Mouse (Mus musculus): ENCODE results near the gene Fbxw7. TPM values are rescaled to one million over a fixed set of nuclear protein-coding genes. Genes with fewer than 3 reads are reported as not detected.

Gene Fbxw7
- polyA plus RNA-seq, 1 experiment from 2014 or later, result 14.1 TPM

GRCm38 (mm10) chr3:84807826-84808225, 7.2 kb upstream of the Fbxw7 start:
- Histone ChIP-seq H3K36me3 (no peaks in the 10 kb centered on the region), H3K27ac (no peak overlapping the region), H3K4me2 (no peak overlapping the region), H3K4me3 (replicated peaks) (no peak overlapping the region), H3K4me1 (no peaks in the 10 kb centered on the region), H3K27me3 (replicated peaks) (no peaks in the 10 kb centered on the region), H3K9ac (no peak overlapping the region), H3K9me3 (no peaks in the 10 kb centered on the region)
- 62% methylated on average over 3 of the region's 3 CpGs for WGBS
- ATAC-seq (ENCODE audit: insufficient read depth, low FRiP score, low read depth), result no peak

DNA sequence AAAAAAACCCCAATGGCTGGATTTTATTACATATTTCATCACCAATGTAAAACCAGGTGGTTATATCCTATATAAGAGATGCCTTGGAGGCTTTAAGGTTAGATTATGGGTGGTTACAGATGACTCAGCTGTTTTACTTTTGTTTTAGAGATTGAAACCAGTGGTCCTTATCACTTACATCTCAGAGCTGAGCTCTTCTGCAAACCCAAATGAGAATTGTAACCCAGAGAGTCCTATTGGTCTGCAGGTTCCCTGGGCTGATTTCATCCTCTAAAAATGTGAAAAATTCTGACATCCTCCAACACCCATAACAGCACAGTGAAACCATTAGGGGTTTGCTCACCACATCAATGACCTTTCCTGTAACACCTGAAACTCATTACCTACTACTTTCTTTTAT, 6.2 kb upstream of the Fbxw7 start:
- Histone ChIP-seq H3K27me3 (replicated peaks) (no peaks in the 10 kb centered on the region), H3K27ac (no peak overlapping the region), H3K4me3 (replicated peaks) (no peak overlapping the region), H3K4me2 (no peak overlapping the region), H3K9ac (no peak overlapping the region), H3K36me3 (no peaks in the 10 kb centered on the region), H3K4me1 (0 out of 2 replicates have a peak, but pooled peaks cover 3% of the 10 kb centered on the region), H3K9me3 (no peaks in the 10 kb centered on the region)
- ATAC-seq (ENCODE audit: insufficient read depth, low FRiP score, low read depth), result no peak

GRCm38 (mm10) chr3:84810803-84811202, 4.3 kb upstream of the Fbxw7 start:
- no peak overlapping the region for H3K4me2 ChIP-seq
- no peaks in the 10 kb centered on the region for H3K27me3 ChIP-seq (replicated peaks)
- H3K4me3 ChIP-seq (replicated peaks), result no peak overlapping the region
- ATAC-seq (ENCODE audit: insufficient read depth, low FRiP score, low read depth), result no peak
- no peak overlapping the region for H3K27ac ChIP-seq
- peaks cover 6% of the 10 kb centered on the region for H3K4me1 ChIP-seq
- H3K9ac ChIP-seq, result no peak overlapping the region
- no peaks in the 10 kb centered on the region for H3K36me3 ChIP-seq
- no peaks in the 10 kb centered on the region for H3K9me3 ChIP-seq

- Histone ChIP-seq H3K4me1 (peaks cover 11% of the 10 kb centered on the region), H3K9ac (peak overlapping the region; percentile 38), H3K9me3 (no peaks in the 10 kb centered on the region), H3K4me2 (peak overlapping the region; percentile 86), H3K36me3 (no peaks in the 10 kb centered on the region), H3K27me3 (replicated peaks) (no peaks in the 10 kb centered on the region), H3K4me3 (replicated peaks) (peak overlapping the region; percentile 100), H3K27ac (peak overlapping the region; percentile 99)
- no peak for ATAC-seq (ENCODE audit: insufficient read depth, low FRiP score, low read depth)
- under 1% methylated on average over 29 of the region's 29 CpGs for whole genome bisulfite sequencing
Measured at GRCm38 (mm10) chr3:84813436-84814156, 1.5 kb upstream of the Fbxw7 start.

DNA sequence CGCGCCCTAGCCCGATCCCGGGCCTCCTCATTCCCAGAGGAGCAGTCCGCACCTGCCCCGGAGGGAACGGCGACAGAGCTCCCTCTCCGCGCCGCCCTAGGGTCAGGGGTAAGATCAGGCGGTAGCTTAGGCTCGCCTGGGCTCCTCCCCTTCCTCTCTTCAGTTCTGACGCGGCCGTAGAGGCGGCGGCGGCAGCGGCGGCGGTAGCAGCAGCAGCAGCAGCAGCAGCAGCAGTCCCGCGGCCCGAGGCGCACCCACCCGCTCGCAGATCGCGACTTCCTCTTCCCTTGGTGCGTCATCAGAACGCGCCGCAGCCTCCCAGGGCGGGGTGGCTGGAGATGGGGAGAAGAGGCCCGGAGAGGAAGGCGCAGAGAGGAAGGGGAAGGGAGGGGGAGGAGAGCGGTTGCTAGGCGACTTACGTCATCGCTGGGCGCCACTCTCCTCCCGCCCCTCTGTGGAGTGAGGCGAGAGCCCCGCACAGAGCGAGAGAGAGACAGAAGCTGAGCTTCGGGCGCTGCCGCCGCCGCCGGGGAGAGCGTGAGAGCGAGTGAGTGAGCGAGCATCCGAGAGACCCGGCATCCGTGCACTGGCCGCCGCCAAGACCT, 809 bp upstream of the Fbxw7 start:
- peak overlapping the region; percentile 82 for H3K9ac ChIP-seq
- peak overlapping the region; percentile 86 for H3K4me2 ChIP-seq
- no peaks in the 10 kb centered on the region for H3K36me3 ChIP-seq
- no peaks in the 10 kb centered on the region for H3K9me3 ChIP-seq
- H3K4me1 ChIP-seq, result peaks cover 11% of the 10 kb centered on the region
- ATAC-seq (ENCODE audit: insufficient read depth, low FRiP score, low read depth), result peak; percentile 99
- H3K27me3 ChIP-seq (replicated peaks), result no peaks in the 10 kb centered on the region
- peak overlapping the region; percentile 100 for H3K4me3 ChIP-seq (replicated peaks)
- H3K27ac ChIP-seq, result peak overlapping the region; percentile 99
- under 1% methylated on average over 58 of the region's 60 CpGs for WGBS

GRCm38 (mm10) chr3:84815461-84815860, 393 bp downstream of the Fbxw7 start:
- H3K4me2 ChIP-seq, result peak overlapping the region; percentile 86
- peak overlapping the region; percentile 82 for H3K9ac ChIP-seq
- peak overlapping the region; percentile 99 for H3K27ac ChIP-seq
- H3K36me3 ChIP-seq, result no peaks in the 10 kb centered on the region
- no peak for ATAC-seq (ENCODE audit: insufficient read depth, low FRiP score, low read depth)
- peak overlapping the region; percentile 100 for H3K4me3 ChIP-seq (replicated peaks)
- WGBS, result under 1% methylated on average over 29 of the region's 29 CpGs
- no peaks in the 10 kb centered on the region for H3K9me3 ChIP-seq
- H3K27me3 ChIP-seq (replicated peaks), result no peaks in the 10 kb centered on the region
- peaks cover 11% of the 10 kb centered on the region for H3K4me1 ChIP-seq

- Histone ChIP-seq H3K4me2 (no peak overlapping the region), H3K27me3 (replicated peaks) (no peaks in the 10 kb centered on the region), H3K36me3 (no peaks in the 10 kb centered on the region), H3K9me3 (no peaks in the 10 kb centered on the region), H3K4me3 (replicated peaks) (no peak overlapping the region), H3K9ac (no peak overlapping the region), H3K27ac (no peak overlapping the region), H3K4me1 (peaks cover 11% of the 10 kb centered on the region)
- WGBS, result 75% methylated on average over 1 of the region's 1 CpGs
- ATAC-seq (ENCODE audit: insufficient read depth, low FRiP score, low read depth), result no peak
Measured at GRCm38 (mm10) chr3:84816951-84817350, 1.9 kb downstream of the Fbxw7 start.

DNA sequence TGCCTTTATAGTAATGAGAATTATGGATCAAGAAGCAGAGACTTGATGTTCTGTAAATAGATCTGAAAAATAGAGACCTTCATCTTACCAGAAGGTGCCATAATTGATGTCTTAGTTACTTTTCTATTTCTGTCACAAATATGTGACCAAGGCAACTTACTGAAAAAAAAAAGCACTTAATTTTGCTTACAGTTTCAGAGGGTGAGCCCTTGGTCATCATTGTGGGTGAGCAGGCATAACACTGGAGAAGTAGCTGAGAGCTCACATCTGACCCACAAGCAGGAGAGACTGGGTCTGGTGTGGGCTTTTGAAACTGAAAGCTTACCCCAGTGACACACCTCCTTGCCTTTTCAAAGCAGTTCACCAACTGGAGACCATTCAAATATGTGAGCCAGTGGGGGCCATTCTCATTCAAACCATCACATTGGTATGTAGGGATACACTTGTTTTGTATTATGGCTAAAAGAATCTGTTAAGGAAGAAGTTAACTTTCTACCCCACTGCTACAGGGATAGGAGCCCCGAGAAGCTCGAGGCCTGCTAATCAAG, 5.7 kb downstream of the Fbxw7 start:
- no peak overlapping the region for H3K4me2 ChIP-seq
- 73% methylated on average over 2 of the region's 2 CpGs for WGBS

GRCm38 (mm10) chr3:84825990-84826389, 10.9 kb downstream of the Fbxw7 start:
- ATAC-seq (ENCODE audit: insufficient read depth, low FRiP score, low read depth), result no peak
- Histone ChIP-seq H3K9ac (no peak overlapping the region), H3K27me3 (replicated peaks) (no peaks in the 10 kb centered on the region), H3K4me1 (no peaks in the 10 kb centered on the region), H3K36me3 (no peaks in the 10 kb centered on the region), H3K4me3 (replicated peaks) (no peak overlapping the region), H3K4me2 (no peak overlapping the region), H3K27ac (no peak overlapping the region), H3K9me3 (no peaks in the 10 kb centered on the region)
- 35% methylated on average over 5 of the region's 5 CpGs for WGBS

More for the DNA sequence above, 5.7 kb downstream of the Fbxw7 start:
- no peaks in the 10 kb centered on the region for H3K36me3 ChIP-seq
- no peaks in the 10 kb centered on the region for H3K9me3 ChIP-seq
- H3K27me3 ChIP-seq (replicated peaks), result no peaks in the 10 kb centered on the region
- no peak for ATAC-seq (ENCODE audit: insufficient read depth, low FRiP score, low read depth)
- H3K9ac ChIP-seq, result no peak overlapping the region
- no peak overlapping the region for H3K27ac ChIP-seq
- no peak overlapping the region for H3K4me3 ChIP-seq (replicated peaks)
- peaks cover 5% of the 10 kb centered on the region for H3K4me1 ChIP-seq

DNA sequence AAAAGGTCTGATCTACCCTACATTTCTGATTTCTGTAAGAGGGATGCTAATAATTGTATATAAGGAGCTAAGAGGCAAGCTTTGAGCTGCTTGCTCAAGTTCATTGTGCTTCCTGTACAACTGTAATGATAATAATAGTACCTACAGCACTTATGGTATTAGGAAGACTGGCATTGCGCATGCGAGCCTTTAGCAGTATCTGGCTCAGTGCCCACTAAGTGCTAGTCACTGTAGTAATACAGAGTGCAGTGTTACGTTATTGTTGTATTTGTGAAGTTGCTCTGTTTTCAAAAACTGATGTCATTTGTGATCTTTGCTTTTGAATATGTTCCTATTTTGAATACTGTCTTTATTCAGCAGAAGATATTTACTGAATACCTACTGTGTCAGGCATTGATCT, 11.3 kb downstream of the Fbxw7 start:
- Histone ChIP-seq H3K4me3 (replicated peaks) (no peak overlapping the region), H3K27ac (no peak overlapping the region), H3K9ac (no peak overlapping the region), H3K4me2 (no peak overlapping the region), H3K36me3 (no peaks in the 10 kb centered on the region), H3K9me3 (no peaks in the 10 kb centered on the region), H3K4me1 (no peaks in the 10 kb centered on the region), H3K27me3 (replicated peaks) (no peaks in the 10 kb centered on the region)
- no peak for ATAC-seq (ENCODE audit: insufficient read depth, low FRiP score, low read depth)
- 75% methylated on average over 3 of the region's 3 CpGs for WGBS

DNA sequence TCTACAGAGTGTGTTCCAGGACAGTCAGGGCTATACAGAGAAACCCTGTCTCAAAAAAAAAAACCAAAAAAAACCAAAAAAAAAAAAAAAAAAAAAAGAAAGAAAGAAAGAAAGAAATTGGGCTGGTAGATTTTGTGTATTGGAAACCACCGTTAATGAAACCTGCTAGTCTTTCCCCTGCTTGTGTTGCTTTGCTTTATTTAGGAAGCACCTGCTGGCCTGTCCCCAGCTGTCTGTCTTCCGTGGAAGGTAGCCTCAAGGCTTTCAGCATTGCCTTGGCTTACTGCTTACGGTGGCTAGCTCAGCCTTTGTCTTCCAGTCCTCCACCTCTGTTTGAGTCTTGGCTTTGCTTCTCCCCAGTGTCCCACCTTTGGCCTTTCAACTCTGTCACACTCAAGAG, 11.9 kb downstream of the Fbxw7 start:
- Histone ChIP-seq H3K27ac (no peak overlapping the region), H3K27me3 (replicated peaks) (no peaks in the 10 kb centered on the region), H3K4me2 (no peak overlapping the region), H3K4me3 (replicated peaks) (no peak overlapping the region), H3K36me3 (no peaks in the 10 kb centered on the region), H3K4me1 (no peaks in the 10 kb centered on the region), H3K9me3 (no peaks in the 10 kb centered on the region), H3K9ac (no peak overlapping the region)
- ATAC-seq (ENCODE audit: insufficient read depth, low FRiP score, low read depth), result no peak
- WGBS, result 73% methylated on average over 3 of the region's 3 CpGs

DNA sequence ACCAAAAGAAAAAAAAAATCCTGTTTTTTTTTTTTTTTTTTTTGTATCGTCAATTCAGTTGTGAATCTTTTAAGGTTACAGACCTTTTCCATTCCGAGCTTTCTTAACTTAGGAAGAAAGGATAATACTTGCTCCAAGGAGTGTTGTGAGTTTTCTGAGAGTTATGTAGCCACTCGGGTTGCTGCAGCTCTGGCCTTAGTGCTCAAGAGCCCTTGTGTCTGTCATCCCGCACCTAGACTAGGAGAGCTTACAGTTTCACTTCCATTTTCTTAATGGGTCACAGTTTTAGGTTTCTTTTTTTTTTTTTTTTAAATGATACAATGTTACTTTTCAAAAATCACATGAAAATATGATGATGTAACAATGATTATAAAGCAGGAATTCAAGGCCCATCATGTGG, 12.5 kb downstream of the Fbxw7 start:
- 86% methylated on average over 4 of the region's 4 CpGs for WGBS
- ATAC-seq (ENCODE audit: insufficient read depth, low FRiP score, low read depth), result no peak
- H3K27me3 ChIP-seq (replicated peaks), result no peaks in the 10 kb centered on the region
- no peaks in the 10 kb centered on the region for H3K36me3 ChIP-seq
- H3K4me3 ChIP-seq (replicated peaks), result no peak overlapping the region
- no peak overlapping the region for H3K4me2 ChIP-seq
- H3K27ac ChIP-seq, result no peak overlapping the region
- H3K9ac ChIP-seq, result no peak overlapping the region
- no peaks in the 10 kb centered on the region for H3K4me1 ChIP-seq
- no peaks in the 10 kb centered on the region for H3K9me3 ChIP-seq
